Mouse (Mus musculus) gastrocnemius, postnatal 36 days (tissue): ENCODE results near the gene Gzma. TPM values are rescaled to one million over a fixed set of nuclear protein-coding genes. Genes with fewer than 3 reads are reported as not detected.

Experiments
- DNase-seq, 2 experiments: peaks; one replicate each; pipeline ENCODE4 v3.0.0; 2022
- intact Hi-C: fragments of 180-260 bp; cut with DNase I; formaldehyde crosslinking; loops from one replicate; pipeline ENCODE4 v1.15.1; 2025
- total RNA-seq, 2 experiments: library from RNA; stranded (reverse); gene quantifications; 2 replicates each; pipeline ENCODE4 v1.2.3; 2021

The Gzma gene
- total RNA-seq, 2 experiments from 2014 or later = 0.61 TPM; not detected in 1

- DNase-seq = no peak
- intact Hi-C loops = loop anchor here (5.0 to 10.0 kb wide), 2 partner anchors 215 to 568 kb away; partner anchors contain the start of gene Snx18
These were observed 53.8 kb downstream of the Gzma start for GRCm38 (mm10) chr13:113047018-113047417.

GRCm38 (mm10) chr13:113046211-113046883, 54.4 kb downstream of the Gzma start, which contains the start of gene Gpx8:
Gene Gpx8, minus strand, starts transcription at chr13:113046410.
- intact Hi-C loops = loop anchor here (5.0 to 10.0 kb wide), 2 partner anchors 216 to 568 kb away; partner anchors contain the start of gene Snx18
- DNase-seq = peak; percentile 19 to 45

DNA sequence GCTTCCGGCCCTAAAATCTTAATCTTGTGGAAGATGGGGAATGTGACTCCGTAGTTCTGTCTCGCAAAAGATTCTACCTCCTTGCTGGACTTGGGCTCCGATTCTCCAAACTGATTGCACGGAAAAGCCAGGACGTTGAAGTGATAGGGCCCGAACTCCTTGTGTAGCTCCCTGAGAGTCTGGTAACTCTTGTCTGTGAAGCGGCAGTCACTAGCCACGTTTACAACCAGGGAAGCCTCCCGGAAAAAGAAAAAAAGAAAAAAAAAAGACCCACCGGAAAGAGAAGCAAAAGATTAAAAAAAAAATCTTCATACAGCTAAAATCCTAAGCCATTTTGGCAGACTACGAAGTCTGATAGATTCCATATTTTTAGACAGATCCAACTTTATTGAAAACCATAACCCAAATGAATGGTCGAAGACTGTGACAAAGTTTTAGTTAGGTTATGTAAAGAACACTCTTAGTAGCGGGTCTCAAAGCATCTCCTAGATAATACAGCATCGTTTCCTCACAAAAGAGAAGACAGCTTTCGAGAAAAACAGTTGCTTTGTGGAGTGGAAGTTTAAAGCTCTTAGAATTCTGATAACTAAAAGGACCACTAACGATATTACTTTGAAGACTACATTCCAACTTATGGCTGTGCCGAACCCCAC, 55.2 kb downstream of the Gzma start:
- no peak for DNase-seq
- intact Hi-C loops = loop anchor here (5.0 to 10.0 kb wide), 2 partner anchors 217 to 569 kb away; partner anchors contain the start of gene Snx18

GRCm38 (mm10) chr13:113044876-113045275, 55.9 kb downstream of the Gzma start:
- DNase-seq = no peak
- intact Hi-C loops = loop anchor here (5.0 to 10.0 kb wide), 2 partner anchors 217 to 570 kb away; partner anchors contain the start of gene Snx18

Other genes starting within 250 kb of the Gzma start
- 10 to 100 TPM; 22.6 to 27.3 TPM for gene Mtrex, start 173.6 kb downstream of the Gzma start, total RNA-seq
- gene Dhx29, start 173.5 kb downstream of the Gzma start, total RNA-seq = 10 to 100 TPM; 11.4 to 12.9 TPM
- not detected for gene Ccno, start 113.2 kb downstream of the Gzma start, total RNA-seq
- gene Mcidas, start 107.1 kb downstream of the Gzma start, total RNA-seq = not detected
- not detected for gene Cdc20b, start 65.9 kb downstream of the Gzma start, total RNA-seq
- 1 to 10 TPM; 7.6 to 7.7 TPM for gene Gpx8, start 54.6 kb downstream of the Gzma start, total RNA-seq
- gene Esm1, start 108.7 kb upstream of the Gzma start, total RNA-seq = under 1 TPM; 0.39 to 0.56 TPM
- not detected for gene Gzmk, start 124.9 kb upstream of the Gzma start, total RNA-seq
- 1 to 10 TPM in 1 of 2 experiments, under 1 TPM in 1; 0.69 to 1.4 TPM for gene BC067074, start 192.2 kb upstream of the Gzma start, total RNA-seq